Mouse (Mus musculus) duodenum, adult 2 months (tissue): Measurements from ENCODE around the gene Gm49601. TPM values are rescaled to one million over a fixed set of nuclear protein-coding genes. Genes with fewer than 3 reads are reported as not detected.

Experiments used
- polyA plus RNA-seq: library from polyadenylated mRNA; depleted of rRNA; stranded (reverse); fragments of >200 nt; gene quantifications from 2 replicates; pipeline ENCODE4 v1.2.3, GENCODE M21; 2012; ENCODE audit warnings: low replicate concordance; rRNA removed

Gene Gm49601
- polyA plus RNA-seq: 33.7 and 105 TPM in 2 replicates

DNA sequence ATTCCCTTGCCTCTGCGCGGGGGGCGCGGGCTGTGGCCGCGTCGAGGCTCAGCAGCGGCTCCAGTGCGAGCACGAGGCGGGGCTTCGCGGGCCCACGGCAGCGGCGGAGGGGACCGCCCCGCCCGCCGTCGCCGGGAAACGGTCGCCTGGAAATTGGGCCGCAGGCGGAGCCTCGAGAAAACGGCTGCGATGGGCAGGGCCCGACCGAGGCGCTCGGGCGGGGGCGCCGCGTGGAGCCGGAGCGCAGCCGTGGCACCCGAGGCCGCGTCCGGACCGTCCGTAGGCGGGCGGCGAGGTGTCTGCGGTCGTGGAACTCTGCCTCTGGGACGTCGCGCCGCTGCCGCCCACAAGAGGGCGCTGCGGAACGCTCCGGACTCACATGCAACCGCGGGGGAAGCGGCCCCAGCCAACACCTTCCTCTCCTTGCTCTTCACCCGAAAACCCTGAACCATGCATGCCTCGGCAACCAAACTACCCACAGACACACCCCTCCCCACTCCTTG is at the start of gene Gm49601:
Gm49601 (minus strand) TSS at position 52 of the 503 bp plus-strand sequence.

GRCm38 (mm10) chr16:18629390-18630231 is 3.4 kb upstream of the Gm49601 start, which contains the start of gene Sept5:
Gene Sept5, minus strand, starts transcription at chr16:18629954.

DNA sequence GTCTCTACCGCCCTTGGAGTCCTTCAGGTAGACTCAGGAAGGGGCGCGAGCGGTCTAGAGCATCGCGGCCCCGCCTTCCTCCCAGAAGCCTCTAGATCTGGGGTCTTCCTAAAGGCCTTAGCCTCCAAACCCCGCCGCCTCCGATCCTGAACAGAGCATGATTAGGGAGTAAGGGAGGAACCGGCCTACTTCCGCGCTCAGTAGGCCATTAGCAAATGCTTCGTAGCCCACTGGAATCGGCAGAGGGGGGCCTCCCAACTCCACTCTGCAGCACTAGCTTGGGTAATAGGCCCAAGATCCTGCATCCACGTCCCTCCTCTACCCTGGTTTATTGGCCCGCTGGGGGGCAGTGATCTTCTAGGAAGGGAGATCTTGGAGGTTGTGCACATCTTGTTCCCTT is 4.2 kb downstream of the Gm49601 start, which contains the start of gene Gp1bb:
Gp1bb (minus strand) TSS at position 385 of the 400 bp plus-strand sequence.

DNA sequence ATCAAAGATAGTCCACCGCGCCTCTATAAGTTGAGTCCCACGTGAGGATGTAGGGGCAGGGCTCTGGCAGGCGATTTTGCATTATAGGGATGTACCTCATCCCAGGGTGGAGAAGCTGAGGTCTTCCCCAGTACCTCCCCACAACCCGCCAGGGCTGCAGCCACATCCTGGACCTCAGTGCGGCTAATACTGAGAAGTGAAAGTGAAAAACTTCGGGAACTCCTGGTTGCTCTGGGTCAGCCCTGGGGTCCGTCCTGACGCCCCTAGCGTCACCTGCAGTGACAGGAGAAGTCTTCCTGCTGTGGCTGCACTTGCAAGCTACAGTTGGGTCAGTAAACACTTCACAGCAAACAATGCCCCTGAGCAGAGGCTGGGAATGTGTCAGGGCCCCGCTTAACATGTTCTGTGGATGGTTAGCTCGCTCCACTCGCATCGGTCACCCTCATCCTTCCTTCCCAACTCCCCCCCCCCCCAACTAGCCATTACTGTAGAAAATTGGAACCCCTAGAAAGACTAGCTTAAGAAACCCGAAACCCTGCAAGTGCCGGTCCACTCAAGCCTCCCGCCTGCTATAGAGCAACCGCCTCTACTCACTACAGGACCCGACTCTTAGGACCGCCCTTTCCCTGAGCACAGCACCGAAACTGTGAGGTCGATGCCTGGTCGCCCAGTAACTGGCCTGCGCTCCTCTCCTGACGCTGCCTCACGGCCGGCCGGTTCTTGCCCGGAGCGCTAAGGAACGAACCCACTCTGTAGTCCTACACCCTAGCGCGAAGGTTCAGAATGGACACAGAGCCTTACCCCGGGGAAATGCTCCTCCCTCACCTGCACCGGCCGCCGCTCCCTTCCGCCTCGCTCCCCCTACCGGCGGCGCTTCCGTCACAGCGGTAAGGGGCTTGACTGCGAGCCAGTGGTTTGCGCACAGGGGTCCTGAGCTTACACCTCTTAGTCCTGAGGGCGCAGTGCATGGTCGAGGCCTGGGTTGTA is 36.1 kb downstream of the Gm49601 start, which contains the start of gene Tbx1:
Tbx1 (minus strand) TSS at position 868 of the 987 bp plus-strand sequence.

Other genes starting within 250 kb of the Gm49601 start
- gene Txnrd2, start 200.0 kb downstream of the Gm49601 start, polyA plus RNA-seq: 16.3 and 21.9 TPM in 2 replicates
- 166 and 239 TPM in 2 replicates for gene Comt, start 199.6 kb downstream of the Gm49601 start, polyA plus RNA-seq
- gene Gnb1l, start 127.7 kb downstream of the Gm49601 start, polyA plus RNA-seq: 11.7 and 15.7 TPM in 2 replicates
- gene Rtl10, start 127.5 kb downstream of the Gm49601 start, polyA plus RNA-seq: 4.1 and 6.5 TPM in 2 replicates
- gene Tbx1, start 35.8 kb downstream of the Gm49601 start, polyA plus RNA-seq: 6.8 and 14.9 TPM in 2 replicates
- gene Gp1bb, start 4.0 kb downstream of the Gm49601 start, polyA plus RNA-seq: 32.7 and 480 TPM in 2 replicates
- gene Sept5, start 3.5 kb upstream of the Gm49601 start, polyA plus RNA-seq: 83.1 and 241 TPM in 2 replicates
- 9.6 and 21.2 TPM in 2 replicates for gene Cldn5, start 150.4 kb upstream of the Gm49601 start, polyA plus RNA-seq
- 9.3 and 14.3 TPM in 2 replicates for gene Ufd1, start 185.4 kb upstream of the Gm49601 start, polyA plus RNA-seq
- gene Cdc45, start 185.6 kb upstream of the Gm49601 start, polyA plus RNA-seq: 6.5 and 8.8 TPM in 2 replicates
- gene 2510002D24Rik, start 210.2 kb upstream of the Gm49601 start, polyA plus RNA-seq: 36.7 and 77.8 TPM in 2 replicates
- 0.61 TPM in 1 of 2 replicates, not detected in the other for gene Gm28539, start 210.2 kb upstream of the Gm49601 start, polyA plus RNA-seq